Mouse (Mus musculus): ENCODE measurements around the gene App.

DNA sequence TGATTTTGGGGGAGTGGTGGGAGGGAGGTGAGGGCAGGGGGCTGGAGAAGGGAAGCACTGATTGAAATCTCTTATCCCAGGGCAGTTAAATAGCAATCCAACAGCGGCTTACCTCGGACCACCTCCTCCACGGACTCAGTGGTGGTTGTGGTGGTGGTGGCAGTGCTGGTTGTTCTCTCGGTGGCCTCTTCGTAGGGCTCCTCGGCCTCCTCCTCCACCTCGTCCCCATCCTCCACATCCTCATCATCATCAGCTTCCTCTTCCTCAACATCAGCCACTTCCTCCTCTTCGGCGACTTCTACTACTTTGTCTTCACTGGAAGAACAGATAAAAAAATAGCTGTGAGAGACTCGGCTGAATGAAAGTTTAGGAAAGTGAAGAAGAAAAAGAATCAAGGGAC lies 117.4 kb downstream of the App start:
- TF ChIP-seq CTCF (IDR thresholded peaks at IDR 0.05; ENCODE audit: control insufficient read depth, insufficient read depth, insufficient read length) (no peak), USF1 (IDR thresholded peaks at IDR 0.05; ENCODE audit: low read depth) (no peak), MAX (IDR thresholded peaks at IDR 0.05) (no peak), MYOG (IDR thresholded peaks at IDR 0.05; ENCODE audit: control insufficient read depth, extremely low read depth, insufficient read length) (no peak), MYOD1 (IDR thresholded peaks at IDR 0.05; ENCODE audit: control insufficient read depth, insufficient read length, low read depth) (no peak)

Measured in C2C12 (cell line).